Mouse (Mus musculus): ENCODE results near the gene Serpinb3a.

The Serpinb3a gene

DNA sequence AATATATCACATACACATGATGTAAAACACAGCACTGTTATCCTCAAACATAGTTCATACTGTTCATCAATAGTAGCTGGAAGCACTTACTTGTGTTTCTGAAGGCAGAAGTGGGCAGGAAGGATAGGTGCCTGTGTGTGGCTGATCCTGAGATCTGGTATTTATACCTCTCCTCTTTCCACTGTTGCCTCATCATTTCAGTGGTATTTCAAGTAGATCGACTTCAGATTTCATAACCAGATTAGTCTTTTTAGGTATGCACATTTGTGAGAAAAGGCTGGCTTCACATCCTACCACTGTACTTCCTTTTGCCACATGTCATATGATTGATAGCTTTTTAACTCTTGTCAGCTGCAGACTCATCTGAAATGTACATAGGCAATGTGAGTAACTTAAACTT lies at the start of gene Serpinb3a:
Serpinb3a (minus strand) TSS at position 101 of the 400 bp plus-strand sequence.
- DNase-seq = no peak

- DNase-seq = no peak
Observed at GRCm38 (mm10) chr1:107098417-107098816, 46.3 kb upstream of the Serpinb3a start.

- DNase-seq = no peak
Observed at GRCm38 (mm10) chr1:107083406-107083805, 31.3 kb upstream of the Serpinb3a start, which contains the start of gene Serpinb3d. Gene Serpinb3d (minus strand): TSS chr1:107083506.

GRCm38 (mm10) chr1:107034236-107034635 lies 17.9 kb downstream of the Serpinb3a start:
- DNase-seq = peak; percentile 18

GRCm38 (mm10) chr1:107025886-107026285 lies 26.2 kb downstream of the Serpinb3a start:
- DNase-seq = no peak

DNA sequence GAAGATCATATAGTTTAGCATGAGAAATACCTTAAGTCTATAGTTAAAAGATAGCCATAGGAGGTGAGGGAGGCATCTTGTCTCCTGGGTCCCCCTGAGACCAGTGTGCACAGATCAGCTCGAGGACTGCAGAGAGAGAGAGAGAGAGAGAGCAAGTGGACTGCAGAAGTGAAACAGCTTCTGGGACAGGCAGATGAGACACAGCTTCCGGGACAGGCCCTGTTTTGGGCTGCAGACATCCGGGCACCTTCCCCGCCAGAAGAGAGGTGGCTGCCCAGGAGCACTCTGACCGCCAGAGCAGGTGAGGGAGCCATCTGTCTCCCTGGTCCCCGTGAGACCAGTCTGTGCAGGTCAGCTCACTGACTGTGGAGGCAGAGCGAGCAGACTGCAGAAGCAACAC lies 36.9 kb downstream of the Serpinb3a start:
- no peak for DNase-seq

- DNase-seq = no peak
Observed at GRCm38 (mm10) chr1:107014530-107014929, 37.6 kb downstream of the Serpinb3a start.

- DNase-seq = no peak
Observed at GRCm38 (mm10) chr1:107006316-107006715, 45.8 kb downstream of the Serpinb3a start.

GRCm38 (mm10) chr1:107001754-107002153 lies 50.3 kb downstream of the Serpinb3a start:
- DNase-seq = no peak

GRCm38 (mm10) chr1:107000424-107000823 lies 51.7 kb downstream of the Serpinb3a start:
- DNase-seq = no peak

Measured in layer of hippocampus, adult 9-11 months (tissue).